Comparison of ENCODE assay signal across 7 mouse cellular contexts in the genomic region with DNA sequence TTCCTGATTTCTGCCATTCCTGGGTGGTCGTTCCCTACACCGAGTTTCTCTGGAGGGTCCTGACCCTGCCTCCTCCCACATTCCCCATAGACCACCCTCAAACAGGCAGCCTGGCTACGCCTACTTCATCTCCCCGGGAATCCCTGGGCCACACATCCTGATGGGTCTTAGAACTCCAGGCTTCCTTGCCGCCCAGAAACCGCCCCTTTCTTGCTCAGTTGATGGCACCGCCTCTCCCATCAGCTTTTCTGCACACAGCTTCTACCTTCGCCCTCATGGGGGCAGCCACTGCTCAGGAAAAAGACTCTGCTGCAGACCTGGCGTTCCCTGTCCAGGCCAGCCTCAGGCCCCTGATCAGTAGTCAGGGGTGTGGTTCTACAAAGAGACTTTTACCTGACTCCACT. TPM values are rescaled to one million over a fixed set of nuclear protein-coding genes. Genes with fewer than 3 reads are reported as not detected.
DNase-seq lines count a peak whose midpoint lies in the region; ATAC-seq and TF ChIP-seq lines count a peak whose summit lies in the region.

No protein-coding gene starts in this region.

- H3K27me3 ChIP-seq in forebrain, postnatal 0 days (ENCODE audit: insufficient read depth, low read length), result no peaks in the 10 kb centered on the region
- no peaks in the 10 kb centered on the region for H3K27me3 ChIP-seq in hindbrain, embryonic 15.5 days
- H3K27me3 ChIP-seq in limb, embryonic 11.5 days (ENCODE audit: control insufficient read depth, insufficient read depth, low read length), result no peaks in the 10 kb centered on the region
- H3K27me3 ChIP-seq in midbrain, embryonic 10.5 days (ENCODE audit: low read depth, poor library complexity, severe bottlenecking), result peaks cover 15% of the 10 kb centered on the region

- ATAC-seq in forebrain, postnatal 0 days, result peak; percentile 90
- ATAC-seq in hindbrain, embryonic 15.5 days (ENCODE audit: low FRiP score, low read depth), result peak; percentile 86
- peak; percentile 67 for ATAC-seq in limb, embryonic 11.5 days (ENCODE audit: insufficient number of reproducible peaks, low FRiP score, low TSS enrichment, low read depth)

- peak overlapping the region; percentile 47; the same call in 1 of the 2 replicates for H3K27ac ChIP-seq in ES-E14 (ENCODE audit: insufficient read depth, low read depth, low read length, poor library complexity, severe bottlenecking)
- H3K27ac ChIP-seq in forebrain, postnatal 0 days (ENCODE audit: low read depth, low read length), result no peak overlapping the region
- no peak overlapping the region for H3K27ac ChIP-seq in hindbrain, embryonic 15.5 days (replicated peaks)
- no peak overlapping the region for H3K27ac ChIP-seq in limb, embryonic 11.5 days (replicated peaks; ENCODE audit: low read depth, low read length)
- H3K27ac ChIP-seq in midbrain, embryonic 10.5 days (replicated peaks), result peak overlapping the region; percentile 55

- H3K4me3 ChIP-seq in ES-E14 (ENCODE audit: insufficient read depth in 1 of 2, low read depth in 1 of 2, low read length in 2 of 2, poor library complexity in 1 of 2, severe bottlenecking in 1 of 2), result peak overlapping the region in 1 of 2 experiments; percentile 21; a peak in 2 of 4 replicates
- no peak overlapping the region for H3K4me3 ChIP-seq in forebrain, postnatal 0 days (ENCODE audit: low read depth, low read length)
- H3K4me3 ChIP-seq in hindbrain, embryonic 15.5 days, result peak overlapping the region; percentile 12; the same call in 1 of the 2 replicates
- H3K4me3 ChIP-seq in limb, embryonic 11.5 days (ENCODE audit: low read depth, low read length), result 0 out of 2 replicates have a peak overlapping the region, but pooled peaks have one; percentile 5
- peak overlapping the region; percentile 36 for H3K4me3 ChIP-seq in midbrain, embryonic 10.5 days

- 7% methylated on average over 9 of the region's 9 CpGs for WGBS in forebrain, postnatal 0 days
- WGBS in hindbrain, embryonic 15.5 days, result 5% methylated on average over 9 of the region's 9 CpGs
- WGBS in limb, embryonic 11.5 days, result 1% methylated on average over 9 of the region's 9 CpGs
- 2% methylated on average over 9 of the region's 9 CpGs for WGBS in midbrain, embryonic 10.5 days

- H3K9ac ChIP-seq in ES-E14 (ENCODE audit: insufficient read depth, low read depth, low read length, poor library complexity, severe bottlenecking), result no peak overlapping the region
- H3K9ac ChIP-seq in forebrain, postnatal 0 days, result no peak overlapping the region
- 0 out of 2 replicates have a peak overlapping the region, but pooled peaks have one; percentile 10 for H3K9ac ChIP-seq in hindbrain, embryonic 15.5 days
- H3K9ac ChIP-seq in limb, embryonic 11.5 days (ENCODE audit: low read length), result no peak overlapping the region

- peaks cover 1 to 9% of the 10 kb centered on the region in 2 experiments; a peak in 2 of 4 replicates for H3K4me1 ChIP-seq in ES-E14 (ENCODE audit: control insufficient read depth in 2 of 2, insufficient read depth in 2 of 2, low read length in 2 of 2, poor library complexity in 1 of 2)
- H3K4me1 ChIP-seq in forebrain, postnatal 0 days (ENCODE audit: insufficient read depth), result no peaks in the 10 kb centered on the region
- H3K4me1 ChIP-seq in hindbrain, embryonic 15.5 days (replicated peaks), result peaks cover 6% of the 10 kb centered on the region; the same call in 1 of the 2 replicates
- peaks cover 6% of the 10 kb centered on the region; the same call in 1 of the 2 replicates for H3K4me1 ChIP-seq in limb, embryonic 11.5 days (ENCODE audit: control insufficient read depth, insufficient read depth, low read length)
- H3K4me1 ChIP-seq in midbrain, embryonic 10.5 days, result peaks cover 17% of the 10 kb centered on the region

- peak; percentile 68 for TF ChIP-seq CTCF in forebrain, postnatal 0 days (IDR thresholded peaks at IDR 0.05; ENCODE audit: low read depth)

- in situ Hi-C loops in ES-E14 (cut with MboI; ENCODE audit: low sequenced_read_pairs in 2 of 2, unreplicated experiment in 2 of 2), result no loop called here

- H3K36me3 ChIP-seq in ES-E14 (ENCODE audit: control insufficient read depth, insufficient read depth, low read length, poor library complexity, severe bottlenecking), result no peaks in the 10 kb centered on the region
- no peaks in the 10 kb centered on the region for H3K36me3 ChIP-seq in forebrain, postnatal 0 days (ENCODE audit: insufficient read depth)
- no peaks in the 10 kb centered on the region for H3K36me3 ChIP-seq in hindbrain, embryonic 15.5 days
- H3K36me3 ChIP-seq in limb, embryonic 11.5 days (ENCODE audit: control insufficient read depth, insufficient read depth, low read length), result no peaks in the 10 kb centered on the region
- no peaks in the 10 kb centered on the region for H3K36me3 ChIP-seq in midbrain, embryonic 10.5 days

- DNase-seq in ES-E14 (ENCODE audit: low read depth, low spot score), result peak; percentile 72
- peak; percentile 77 for DNase-seq in adrenal gland, postnatal 10 days
- DNase-seq in forebrain, postnatal 0 days, result peak; percentile 63
- DNase-seq in limb, embryonic 11.5 days (ENCODE audit: low spot score), result peak; percentile 76
- peak; percentile 70 for DNase-seq in midbrain, embryonic 10.5 days (ENCODE audit: low spot score)
- DNase-seq in urinary bladder, adult 2 months (ENCODE audit: low spot score), result peak; percentile 53

- peak overlapping the region; percentile 23; the same call in 1 of the 2 replicates for H3K4me2 ChIP-seq in forebrain, postnatal 0 days (ENCODE audit: low read depth)
- peak overlapping the region; percentile 47 for H3K4me2 ChIP-seq in hindbrain, embryonic 15.5 days
- peak overlapping the region; percentile 37; the same call in 1 of the 2 replicates for H3K4me2 ChIP-seq in limb, embryonic 11.5 days (ENCODE audit: low read depth, severe bottlenecking)

- no peaks in the 10 kb centered on the region for H3K9me3 ChIP-seq in ES-E14 (ENCODE audit: control insufficient read depth, insufficient read depth, low read depth, low read length)
- H3K9me3 ChIP-seq in forebrain, postnatal 0 days (ENCODE audit: low read length), result no peaks in the 10 kb centered on the region
- no peaks in the 10 kb centered on the region for H3K9me3 ChIP-seq in hindbrain, embryonic 15.5 days
- no peaks in the 10 kb centered on the region; the same call in 1 of the 2 replicates for H3K9me3 ChIP-seq in limb, embryonic 11.5 days (ENCODE audit: control insufficient read depth, low read length)
- H3K9me3 ChIP-seq in midbrain, embryonic 10.5 days (replicated peaks), result no peaks in the 10 kb centered on the region

TF ChIP-seq in ES-E14, 5 proteins besides CTCF, POLR2A, EP300 and RAD21:
- 0 out of 2 replicates have a peak, but pooled peaks have one; percentile 11 for TF ChIP-seq ZC3H11A (IDR thresholded peaks at IDR 0.05; ENCODE audit: borderline replicate concordance, low read depth, low read length)
- TF ChIP-seq HCFC1 (IDR thresholded peaks at IDR 0.05; ENCODE audit: borderline replicate concordance, insufficient read depth, low read length), result no peak
- TF ChIP-seq CHD2 (IDR thresholded peaks at IDR 0.05; ENCODE audit: low read depth, low read length), result no peak

RNA-seq across cellular contexts. Expression of a gene that starts 39.6 kb away (rescaled TPM):
- total RNA-seq in ES-E14 (2012; rRNA removed), result 376 and 602 TPM in 2 replicates
- 100 to 1,000 TPM; 156 to 182 TPM for total RNA-seq in adrenal gland, postnatal 10 days (2021)
- total RNA-seq in forebrain, postnatal 0 days (2014; rRNA removed), result 156 and 192 TPM in 2 replicates
- polyA plus RNA-seq in forebrain, postnatal 0 days (2015; fragmentation: Nextera tagmentation; extraction: Ambion mirVana), result 242 and 248 TPM in 2 replicates
- polyA plus RNA-seq in hindbrain, embryonic 15.5 days (2015; fragmentation: Nextera tagmentation; extraction: Ambion mirVana), result 298 and 305 TPM in 2 replicates
- polyA plus RNA-seq in limb, embryonic 11.5 days (2014; fragmentation: Nextera tagmentation; extraction: Ambion mirVana), result 332 and 352 TPM in 2 replicates
- polyA plus RNA-seq in midbrain, embryonic 10.5 days (2016; fragmentation: Nextera tagmentation; extraction: Ambion mirVana), result 284 and 305 TPM in 2 replicates
- 164 and 173 TPM in 2 replicates for polyA plus RNA-seq in urinary bladder, adult 2 months (2012; rRNA removed)

Comparison
In these comparisons a context has a peak if more than half of its experiments do, and no peak if none do; other contexts are left out.
1. H3K27ac ChIP-seq: peak in ES-E14 (single experiment) and midbrain, embryonic 10.5 days (single experiment); none in forebrain, postnatal 0 days (single experiment), hindbrain, embryonic 15.5 days (single experiment) and limb, embryonic 11.5 days (single experiment).
2. Peak in every context shown above with its lines, with median percentiles within 50 percentile points of each other: DNase-seq, ATAC-seq and H3K4me2 ChIP-seq.